Comparison of ENCODE assay signal across 11 mouse cellular contexts in genomic region chr12:82340196-82340918, GRCm38 (mm10).
DNase-seq lines count a peak whose midpoint lies in the region; ATAC-seq and TF ChIP-seq lines count a peak whose summit lies in the region.
"Had no signal": no experiment of that assay in that cellular context is flagged by ENCODE, and none has a peak within 500 bp of the region (broad histone marks: within the 10 kb centered on the region; RNA-seq: fewer than 3 reads in every experiment).

No protein-coding gene starts in this region.

- no peak for ATAC-seq in lung, embryonic 15.5 days (ENCODE audit: borderline replicate concordance, extremely low read depth, low FRiP score, low TSS enrichment)
- no peak for ATAC-seq in neural tube, embryonic 14.5 days (ENCODE audit: low read depth)

- WGBS in lung, embryonic 15.5 days, result 74% methylated on average over 6 of the region's 6 CpGs
- WGBS in neural tube, embryonic 14.5 days, result 83% methylated on average over 6 of the region's 6 CpGs

- H3K9ac ChIP-seq in lung, embryonic 15.5 days, result no peak overlapping the region
- no peak overlapping the region for H3K9ac ChIP-seq in neural tube, embryonic 14.5 days (replicated peaks; ENCODE audit: low read depth, low read length)
- H3K9ac ChIP-seq: liver, embryonic 14.5 days had no signal

- no peak for DNase-seq in gastrocnemius, adult 2 months
- DNase-seq in gastrocnemius, postnatal 4 days (ENCODE audit: low spot score in 2 of 2), result no peak
- DNase-seq in lung, postnatal 14 days, result no peak
- no peak for DNase-seq in ovary, adult 18-20 months (ENCODE audit: low spot score)
- DNase-seq in left cerebral cortex, postnatal 14 days (ENCODE audit: low spot score in 2 of 2), result no peak

- peaks cover 12% of the 10 kb centered on the region; the same call in 1 of the 2 replicates for H3K36me3 ChIP-seq in lung, embryonic 15.5 days
- no peaks in the 10 kb centered on the region for H3K36me3 ChIP-seq in neural tube, embryonic 14.5 days (ENCODE audit: control insufficient read depth, insufficient read depth, low read length)

- peak overlapping the region; percentile 52; the same call in 1 of the 2 replicates for H3K4me2 ChIP-seq in lung, embryonic 15.5 days
- peak overlapping the region; percentile 54 for H3K4me2 ChIP-seq in neural tube, embryonic 14.5 days (ENCODE audit: low read depth, low read length)

- no peak for TF ChIP-seq CTCF in gastrocnemius, adult 2 months (IDR thresholded peaks at IDR 0.05)
- no peak for TF ChIP-seq CTCF in cortical plate, adult 2 months (IDR thresholded peaks at IDR 0.05; ENCODE audit: extremely low read depth, insufficient read depth, low read length)

- H3K27me3 ChIP-seq in lung, embryonic 15.5 days, result no peaks in the 10 kb centered on the region
- no peaks in the 10 kb centered on the region for H3K27me3 ChIP-seq in neural tube, embryonic 14.5 days (ENCODE audit: control insufficient read depth, insufficient read depth, low read length)

- H3K9me3 ChIP-seq in lung, embryonic 15.5 days, result no peaks in the 10 kb centered on the region
- H3K9me3 ChIP-seq in neural tube, embryonic 14.5 days (ENCODE audit: control insufficient read depth, low read length), result no peaks in the 10 kb centered on the region
- H3K9me3 ChIP-seq: limb, embryonic 10.5 days; midbrain, embryonic 10.5 days had no signal

- H3K27ac ChIP-seq in gastrocnemius, adult 2 months, result peak overlapping the region; percentile 58; the same call in 1 of the 2 replicates
- no peak overlapping the region for H3K27ac ChIP-seq in lung, embryonic 15.5 days
- no peak overlapping the region for H3K27ac ChIP-seq in cortical plate, adult 2 months (ENCODE audit: insufficient read depth, low read length)
- peak overlapping the region; percentile 1; the same call in 1 of the 2 replicates for H3K27ac ChIP-seq in neural tube, embryonic 14.5 days (ENCODE audit: low read depth, low read length)
- H3K27ac ChIP-seq: limb, embryonic 10.5 days; liver, embryonic 14.5 days had no signal

- peaks cover 19% of the 10 kb centered on the region for H3K4me1 ChIP-seq in lung, embryonic 15.5 days
- H3K4me1 ChIP-seq in cortical plate, adult 2 months (ENCODE audit: control insufficient read depth, insufficient read depth, low read length), result peaks cover 9% of the 10 kb centered on the region
- peaks cover 8% of the 10 kb centered on the region; the same call in 1 of the 2 replicates for H3K4me1 ChIP-seq in neural tube, embryonic 14.5 days (ENCODE audit: control insufficient read depth, insufficient read depth, low read length)

- no peak for TF ChIP-seq POLR2A in cortical plate, adult 2 months (IDR thresholded peaks at IDR 0.05; ENCODE audit: extremely low read depth, insufficient read depth, low read length)

- intact Hi-C loops in gastrocnemius, adult 2 months (cut with DNase I), result no loop called here
- intact Hi-C loops in left cerebral cortex, postnatal 14 days (cut with DNase I), result loop anchor here (5.0 kb wide), 1 partner anchor 47 kb away; no protein-coding TSS in a partner anchor

- H3K4me3 ChIP-seq in gastrocnemius, adult 2 months, result peak overlapping the region; percentile 60
- no peak overlapping the region for H3K4me3 ChIP-seq in lung, embryonic 15.5 days
- H3K4me3 ChIP-seq in cortical plate, adult 2 months (ENCODE audit: insufficient read depth, low read length), result peak overlapping the region; percentile 39
- H3K4me3 ChIP-seq in neural tube, embryonic 14.5 days (ENCODE audit: low read depth, low read length), result no peak overlapping the region
- H3K4me3 ChIP-seq: midbrain, embryonic 10.5 days had no signal

Comparison
In these comparisons a context has a peak if more than half of its experiments do, and no peak if none do; other contexts are left out.
1. H3K27ac ChIP-seq: peak in gastrocnemius, adult 2 months (single experiment) and neural tube, embryonic 14.5 days (single experiment); none in lung, embryonic 15.5 days (single experiment) and cortical plate, adult 2 months (single experiment).
2. H3K4me3 ChIP-seq: peak in gastrocnemius, adult 2 months (single experiment) and cortical plate, adult 2 months (single experiment); none in lung, embryonic 15.5 days (single experiment) and neural tube, embryonic 14.5 days (single experiment).